Mouse (Mus musculus): ENCODE results near the gene Nrp1. TPM values are rescaled to one million over a fixed set of nuclear protein-coding genes. Genes with fewer than 3 reads are reported as not detected.

Gene Nrp1
- polyA plus RNA-seq (2015; fragmentation: Nextera tagmentation; extraction: Ambion mirVana): 138 and 147 TPM in 2 replicates

- Histone ChIP-seq H3K9me3 (replicated peaks) (no peaks in the 10 kb centered on the region), H3K9ac (peak within 1 kb of the TSS; percentile 98), H3K36me3 (no peaks in the 10 kb centered on the region), H3K4me3 (peak within 1 kb of the TSS; percentile 98), H3K27ac (peak within 1 kb of the TSS; percentile 99), H3K4me2 (peak within 1 kb of the TSS; percentile 92), H3K27me3 (no peaks in the 10 kb centered on the region), H3K4me1 (replicated peaks) (peaks cover 25% of the 10 kb centered on the region)
- ATAC-seq (replicated peaks; ENCODE audit: insufficient number of reproducible peaks, insufficient read depth, low FRiP score, low read depth): peak; percentile 2; the same call in 1 of the 2 replicates
- under 1% methylated on average over 21 of the region's 21 CpGs for WGBS
Observed at GRCm38 (mm10) chr8:128358406-128358755, at the start of gene Nrp1. TSS of gene Nrp1 (plus strand) at chr8:128358604.

DNA sequence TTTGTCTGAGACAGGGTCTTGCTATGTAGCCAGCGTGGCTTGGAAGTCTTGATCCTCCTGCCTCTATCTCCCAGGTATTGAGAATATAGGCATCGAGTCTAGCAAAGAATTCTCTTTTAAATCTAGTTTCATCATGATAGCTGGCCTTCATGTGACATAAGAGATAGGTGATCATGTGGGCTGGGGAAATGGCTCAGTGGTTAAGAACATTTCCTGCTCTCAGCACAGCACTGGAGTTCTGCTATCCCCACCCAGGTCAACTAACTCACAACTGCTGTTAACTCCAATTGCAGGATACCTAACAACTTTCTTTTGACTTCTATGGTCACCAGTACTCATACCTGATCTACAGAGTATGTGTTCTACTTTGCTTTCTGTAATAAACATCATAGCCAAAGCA, 37.6 kb upstream of the Nrp1 start:
- ATAC-seq (replicated peaks; ENCODE audit: insufficient number of reproducible peaks, insufficient read depth, low FRiP score, low read depth): no peak
- WGBS: 83% methylated on average over 2 of the region's 2 CpGs
- Histone ChIP-seq H3K36me3 (no peaks in the 10 kb centered on the region), H3K27ac (no peak overlapping the region), H3K9me3 (replicated peaks) (no peaks in the 10 kb centered on the region), H3K4me2 (no peak overlapping the region), H3K27me3 (no peaks in the 10 kb centered on the region), H3K9ac (no peak overlapping the region), H3K4me3 (no peak overlapping the region), H3K4me1 (replicated peaks) (no peaks in the 10 kb centered on the region)

DNA sequence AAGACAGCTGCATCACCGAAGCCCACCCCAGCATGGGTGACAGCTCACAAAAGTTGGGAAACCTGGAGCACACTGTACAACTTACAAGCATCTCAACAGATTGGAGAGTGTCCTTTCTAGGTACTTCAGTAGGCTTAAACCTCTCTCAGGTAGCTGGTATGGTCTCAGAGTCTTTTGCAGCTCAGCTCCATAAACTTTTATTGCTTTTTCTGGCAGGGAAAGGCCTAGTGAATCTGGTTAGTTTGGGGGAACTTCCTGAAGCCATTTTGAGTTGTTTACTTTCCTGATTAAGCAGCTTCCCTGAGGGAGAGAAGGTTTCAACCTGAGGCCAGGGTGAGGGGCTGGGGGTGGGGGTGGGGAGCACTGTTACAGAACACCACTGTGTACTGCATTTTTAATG, 31.1 kb upstream of the Nrp1 start:
- 85% methylated on average over 1 of the region's 1 CpGs for WGBS
- H3K9ac ChIP-seq: no peak overlapping the region
- H3K4me3 ChIP-seq: no peak overlapping the region
- ATAC-seq (replicated peaks; ENCODE audit: insufficient number of reproducible peaks, insufficient read depth, low FRiP score, low read depth): no peak
- H3K4me1 ChIP-seq (replicated peaks): no peaks in the 10 kb centered on the region
- no peaks in the 10 kb centered on the region for H3K27me3 ChIP-seq
- no peaks in the 10 kb centered on the region for H3K36me3 ChIP-seq
- H3K4me2 ChIP-seq: no peak overlapping the region
- H3K27ac ChIP-seq: no peak overlapping the region
- no peaks in the 10 kb centered on the region for H3K9me3 ChIP-seq (replicated peaks)

GRCm38 (mm10) chr8:128327922-128328321, 30.5 kb upstream of the Nrp1 start:
- no peak overlapping the region for H3K4me2 ChIP-seq
- no peaks in the 10 kb centered on the region for H3K36me3 ChIP-seq
- no peaks in the 10 kb centered on the region for H3K4me1 ChIP-seq (replicated peaks)
- no peaks in the 10 kb centered on the region for H3K9me3 ChIP-seq (replicated peaks)
- WGBS: 25% methylated on average over 2 of the region's 2 CpGs
- no peak overlapping the region for H3K27ac ChIP-seq
- no peak overlapping the region for H3K9ac ChIP-seq
- no peak overlapping the region for H3K4me3 ChIP-seq
- no peak for ATAC-seq (replicated peaks; ENCODE audit: insufficient number of reproducible peaks, insufficient read depth, low FRiP score, low read depth)
- H3K27me3 ChIP-seq: no peaks in the 10 kb centered on the region

GRCm38 (mm10) chr8:128329502-128329901, 28.9 kb upstream of the Nrp1 start:
- no peak overlapping the region for H3K4me2 ChIP-seq
- ATAC-seq (replicated peaks; ENCODE audit: insufficient number of reproducible peaks, insufficient read depth, low FRiP score, low read depth): no peak
- no peak overlapping the region for H3K27ac ChIP-seq
- H3K36me3 ChIP-seq: no peaks in the 10 kb centered on the region
- H3K4me3 ChIP-seq: no peak overlapping the region
- WGBS: 87% methylated on average over 3 of the region's 3 CpGs
- no peaks in the 10 kb centered on the region for H3K27me3 ChIP-seq
- no peaks in the 10 kb centered on the region for H3K9me3 ChIP-seq (replicated peaks)
- no peak overlapping the region for H3K9ac ChIP-seq
- no peaks in the 10 kb centered on the region for H3K4me1 ChIP-seq (replicated peaks)

GRCm38 (mm10) chr8:128335976-128336375, 22.4 kb upstream of the Nrp1 start:
- H3K27me3 ChIP-seq: no peaks in the 10 kb centered on the region
- no peak for ATAC-seq (replicated peaks; ENCODE audit: insufficient number of reproducible peaks, insufficient read depth, low FRiP score, low read depth)
- H3K27ac ChIP-seq: no peak overlapping the region
- H3K36me3 ChIP-seq: no peaks in the 10 kb centered on the region
- H3K4me2 ChIP-seq: no peak overlapping the region
- no peak overlapping the region for H3K9ac ChIP-seq
- 87% methylated on average over 3 of the region's 3 CpGs for WGBS
- no peak overlapping the region for H3K4me3 ChIP-seq
- H3K9me3 ChIP-seq (replicated peaks): no peaks in the 10 kb centered on the region
- peaks cover 15% of the 10 kb centered on the region for H3K4me1 ChIP-seq (replicated peaks)

- Histone ChIP-seq H3K4me3 (no peak overlapping the region), H3K27me3 (no peaks in the 10 kb centered on the region), H3K4me2 (no peak overlapping the region), H3K4me1 (replicated peaks) (peaks cover 15% of the 10 kb centered on the region), H3K27ac (peak overlapping the region; percentile 77), H3K36me3 (no peaks in the 10 kb centered on the region), H3K9ac (no peak overlapping the region), H3K9me3 (replicated peaks) (no peaks in the 10 kb centered on the region)
- no peak for ATAC-seq (replicated peaks; ENCODE audit: insufficient number of reproducible peaks, insufficient read depth, low FRiP score, low read depth)
Observed at GRCm38 (mm10) chr8:128338951-128339350, 19.5 kb upstream of the Nrp1 start.

- ATAC-seq (replicated peaks; ENCODE audit: insufficient number of reproducible peaks, insufficient read depth, low FRiP score, low read depth): no peak; the same call in 1 of the 2 replicates
- H3K36me3 ChIP-seq: no peaks in the 10 kb centered on the region
- H3K27me3 ChIP-seq: no peaks in the 10 kb centered on the region
- WGBS: 38% methylated on average over 3 of the region's 3 CpGs
- H3K4me2 ChIP-seq: 0 out of 2 replicates have a peak overlapping the region, but pooled peaks have one; percentile 8
- peak overlapping the region; percentile 77 for H3K27ac ChIP-seq
- no peak overlapping the region for H3K4me3 ChIP-seq
- H3K9ac ChIP-seq: no peak overlapping the region
- peaks cover 15% of the 10 kb centered on the region for H3K4me1 ChIP-seq (replicated peaks)
- H3K9me3 ChIP-seq (replicated peaks): no peaks in the 10 kb centered on the region
Observed at GRCm38 (mm10) chr8:128339521-128339920, 18.9 kb upstream of the Nrp1 start.

GRCm38 (mm10) chr8:128350405-128350804, 8.0 kb upstream of the Nrp1 start:
- H3K4me2 ChIP-seq: no peak overlapping the region

DNA sequence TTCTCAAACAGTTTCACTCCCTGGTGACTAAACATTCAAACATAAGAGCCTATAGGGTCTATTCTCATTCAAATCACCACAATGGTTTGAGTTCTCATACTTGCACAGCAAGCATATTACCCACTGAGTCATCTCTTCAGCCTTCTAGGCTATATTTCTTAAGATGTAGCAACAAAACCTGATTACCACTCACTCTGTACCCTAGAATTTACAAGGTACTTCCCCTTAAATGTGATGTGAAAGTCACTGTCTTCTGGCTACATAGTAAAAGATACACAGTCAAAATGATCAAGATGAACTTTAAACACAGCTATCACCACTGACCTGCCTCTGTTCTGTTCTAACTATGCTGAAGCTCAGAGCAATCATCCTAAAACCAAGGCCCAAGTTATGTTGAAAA, 7.2 kb upstream of the Nrp1 start:
- H3K4me1 ChIP-seq (replicated peaks): peaks cover 7% of the 10 kb centered on the region
- no peak overlapping the region for H3K9ac ChIP-seq
- H3K36me3 ChIP-seq: no peaks in the 10 kb centered on the region
- H3K4me2 ChIP-seq: no peak overlapping the region
- no peak overlapping the region for H3K27ac ChIP-seq
- H3K27me3 ChIP-seq: no peaks in the 10 kb centered on the region
- no peak overlapping the region for H3K4me3 ChIP-seq
- no peak for ATAC-seq (replicated peaks; ENCODE audit: insufficient number of reproducible peaks, insufficient read depth, low FRiP score, low read depth)
- no peaks in the 10 kb centered on the region for H3K9me3 ChIP-seq (replicated peaks)

More at GRCm38 (mm10) chr8:128350405-128350804, 8.0 kb upstream of the Nrp1 start:
- Histone ChIP-seq H3K27ac (no peak overlapping the region), H3K9ac (no peak overlapping the region), H3K36me3 (no peaks in the 10 kb centered on the region), H3K9me3 (replicated peaks) (no peaks in the 10 kb centered on the region), H3K4me3 (no peak overlapping the region), H3K4me1 (replicated peaks) (no peaks in the 10 kb centered on the region), H3K27me3 (no peaks in the 10 kb centered on the region)
- ATAC-seq (replicated peaks; ENCODE audit: insufficient number of reproducible peaks, insufficient read depth, low FRiP score, low read depth): no peak

GRCm38 (mm10) chr8:128352821-128353220, 5.6 kb upstream of the Nrp1 start:
- H3K4me3 ChIP-seq: no peak overlapping the region
- no peaks in the 10 kb centered on the region for H3K9me3 ChIP-seq (replicated peaks)
- no peak overlapping the region for H3K27ac ChIP-seq
- peaks cover 17% of the 10 kb centered on the region for H3K4me1 ChIP-seq (replicated peaks)
- no peak overlapping the region for H3K9ac ChIP-seq
- H3K36me3 ChIP-seq: no peaks in the 10 kb centered on the region
- no peak for ATAC-seq (replicated peaks; ENCODE audit: insufficient number of reproducible peaks, insufficient read depth, low FRiP score, low read depth)
- no peaks in the 10 kb centered on the region for H3K27me3 ChIP-seq
- H3K4me2 ChIP-seq: no peak overlapping the region
- WGBS: 74% methylated on average over 2 of the region's 2 CpGs

GRCm38 (mm10) chr8:128353999-128354398, 4.4 kb upstream of the Nrp1 start:
- 53% methylated on average over 1 of the region's 1 CpGs for WGBS
- ATAC-seq (replicated peaks; ENCODE audit: insufficient number of reproducible peaks, insufficient read depth, low FRiP score, low read depth): no peak
- no peaks in the 10 kb centered on the region for H3K36me3 ChIP-seq
- no peak overlapping the region for H3K4me3 ChIP-seq
- peaks cover 17% of the 10 kb centered on the region for H3K4me1 ChIP-seq (replicated peaks)
- H3K9ac ChIP-seq: no peak overlapping the region
- no peaks in the 10 kb centered on the region for H3K9me3 ChIP-seq (replicated peaks)
- H3K4me2 ChIP-seq: no peak overlapping the region
- H3K27ac ChIP-seq: no peak overlapping the region
- no peaks in the 10 kb centered on the region for H3K27me3 ChIP-seq

Data from heart, embryonic 15.5 days (tissue).